Mouse (Mus musculus) gastrocnemius, adult 8-10 months (tissue): ENCODE data around the gene Cd274. TPM values are rescaled to one million over a fixed set of nuclear protein-coding genes. Genes with fewer than 3 reads are reported as not detected.
"Not testable (repeated sequence)": the region's sequence is repeated elsewhere in the genome, so short reads cannot be mapped to it uniquely, and the experiment has no call there.

Source experiments
- DNase-seq, 2 experiments: peaks; one replicate each; pipeline ENCODE4 v3.0.0; 2022; ENCODE audit warnings: low spot score in 2 of 2
- total RNA-seq, 4 experiments: library from RNA; stranded (reverse); gene quantifications; 2 replicates each; pipeline ENCODE4 v1.2.4; 2022

Gene Cd274
- total RNA-seq, 4 experiments from 2014 or later, result 0.65 to 1.1 (median 0.76) TPM

- DNase-seq, result no peak
These were observed 26.1 kb downstream of the Cd274 start for GRCm38 (mm10) chr19:29393333-29393732.

- DNase-seq, result no peak
These were observed 27.5 kb downstream of the Cd274 start for GRCm38 (mm10) chr19:29394721-29395120.

- DNase-seq, result no peak
These were observed 29.1 kb downstream of the Cd274 start for GRCm38 (mm10) chr19:29396353-29396752.

- no peak for DNase-seq
These were observed 32.5 kb downstream of the Cd274 start for GRCm38 (mm10) chr19:29399786-29400185.

- DNase-seq, result no peak
These were observed 33.2 kb downstream of the Cd274 start for GRCm38 (mm10) chr19:29400466-29400865.

GRCm38 (mm10) chr19:29402621-29403020, 35.4 kb downstream of the Cd274 start:
- no peak for DNase-seq

GRCm38 (mm10) chr19:29403251-29403650, 36.0 kb downstream of the Cd274 start:
- no peak for DNase-seq

GRCm38 (mm10) chr19:29405388-29405787, 38.1 kb downstream of the Cd274 start:
- no peak for DNase-seq

- no peak for DNase-seq
These were observed 39.1 kb downstream of the Cd274 start for GRCm38 (mm10) chr19:29406042-29407017.

GRCm38 (mm10) chr19:29410619-29411018, 43.4 kb downstream of the Cd274 start, which contains the start of gene Pdcd1lg2:
TSS of gene Pdcd1lg2 (plus strand) at chr19:29410919.
- no peak for DNase-seq

GRCm38 (mm10) chr19:29412476-29413420, 45.5 kb downstream of the Cd274 start:
- no peak for DNase-seq

- no peak for DNase-seq
These were observed 47.3 kb downstream of the Cd274 start for GRCm38 (mm10) chr19:29414513-29414912.

GRCm38 (mm10) chr19:29414917-29415316, 47.7 kb downstream of the Cd274 start:
- not testable (repeated sequence) for DNase-seq

- no peak for DNase-seq
These were observed 49.2 kb downstream of the Cd274 start for GRCm38 (mm10) chr19:29416393-29416902.

GRCm38 (mm10) chr19:29417188-29417587, 49.9 kb downstream of the Cd274 start:
- no peak for DNase-seq

- no peak for DNase-seq
These were observed 50.6 kb downstream of the Cd274 start for GRCm38 (mm10) chr19:29417894-29418293.

- DNase-seq, result no peak
These were observed 51.4 kb downstream of the Cd274 start for GRCm38 (mm10) chr19:29418661-29419115.

- DNase-seq, result no peak
These were observed 52.3 kb downstream of the Cd274 start for GRCm38 (mm10) chr19:29419506-29419905.

GRCm38 (mm10) chr19:29419946-29420345, 52.7 kb downstream of the Cd274 start:
- DNase-seq, result no peak

- DNase-seq, result no peak
These were observed 53.1 kb downstream of the Cd274 start for GRCm38 (mm10) chr19:29420397-29420796.

- DNase-seq, result no peak
These were observed 54.9 kb downstream of the Cd274 start for GRCm38 (mm10) chr19:29422013-29422645.
